Mouse (Mus musculus) cerebellum, postnatal 25 days (tissue): ENCODE measurements around the gene Sdr39u1.

Experiments
- DNase-seq, 2 experiments: peaks; one replicate each; pipeline ENCODE4 v3.0.0; 2021; ENCODE audit warnings: mixed read lengths in 2 of 2

The Sdr39u1 gene

DNA sequence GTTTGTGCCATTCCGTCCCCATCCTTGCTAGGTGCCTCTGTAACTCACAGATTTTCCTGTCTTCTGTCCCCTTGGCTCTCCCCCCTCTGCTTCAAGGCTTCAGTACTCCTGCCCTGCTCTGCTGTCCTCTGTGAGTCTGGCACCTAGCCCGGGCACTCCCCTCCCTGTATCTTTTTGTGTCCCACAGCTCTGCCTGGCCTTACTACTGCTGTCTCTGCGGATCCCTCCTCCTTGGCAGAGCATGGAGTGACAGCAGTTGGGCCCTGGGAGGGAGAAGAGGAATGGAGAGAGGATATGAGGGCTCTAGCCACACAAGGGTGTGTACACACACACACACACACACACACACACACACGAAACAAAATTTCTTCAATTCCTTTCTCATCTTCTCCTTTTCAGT is 15.9 kb downstream of the Sdr39u1 start, which contains the start of gene Cbln3:
Gene Cbln3, minus strand, starts transcription at position 227 of the 400 bp plus-strand sequence.
- DNase-seq, result peak; percentile 98 to 99

DNA sequence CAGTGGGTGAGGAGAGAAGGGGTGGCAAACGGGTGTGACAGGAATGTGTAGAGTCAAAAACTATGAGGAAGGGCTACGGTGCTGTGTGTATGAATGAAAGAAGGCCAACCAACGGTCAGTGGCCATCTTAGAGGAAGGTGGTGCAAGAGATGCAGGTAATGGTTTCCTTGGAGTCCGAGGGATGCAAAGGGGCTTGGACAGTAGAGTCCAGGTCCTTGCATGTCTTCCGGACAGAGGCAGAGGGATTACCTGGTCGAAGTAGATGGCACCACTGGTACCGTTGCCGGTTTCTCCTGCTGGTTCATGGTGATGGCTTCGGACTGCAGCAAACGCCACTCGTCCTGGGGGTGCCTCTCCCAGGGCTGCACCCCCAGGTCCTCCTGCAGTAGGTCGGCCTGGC is 16.4 kb downstream of the Sdr39u1 start:
- no peak for DNase-seq

DNA sequence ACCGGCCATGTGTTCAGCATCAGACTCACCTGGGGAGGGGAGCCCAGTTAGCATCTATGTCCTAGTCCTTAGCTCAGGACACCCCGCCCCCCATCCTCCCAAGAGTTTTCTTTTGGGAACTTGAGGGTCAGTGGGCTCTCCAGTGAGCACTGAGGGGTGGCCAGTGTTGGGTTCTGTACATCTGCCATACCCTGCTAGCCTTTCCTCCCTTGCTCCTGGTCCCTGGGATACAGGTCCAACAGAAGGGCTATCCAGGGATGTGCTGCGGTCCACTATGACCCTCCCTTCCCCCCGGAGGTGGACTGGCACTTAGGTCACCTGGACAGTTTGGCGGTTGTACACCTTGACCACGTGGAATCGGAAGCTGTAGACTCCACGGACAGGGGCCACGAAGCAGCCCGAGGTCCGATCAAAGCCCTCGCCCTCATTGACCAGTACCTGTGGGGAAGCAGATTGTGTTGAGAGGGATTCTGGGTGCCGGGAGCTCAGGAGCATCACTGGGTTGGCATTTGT is 16.9 kb downstream of the Sdr39u1 start:
- peak; percentile 67 to 69 for DNase-seq

DNA sequence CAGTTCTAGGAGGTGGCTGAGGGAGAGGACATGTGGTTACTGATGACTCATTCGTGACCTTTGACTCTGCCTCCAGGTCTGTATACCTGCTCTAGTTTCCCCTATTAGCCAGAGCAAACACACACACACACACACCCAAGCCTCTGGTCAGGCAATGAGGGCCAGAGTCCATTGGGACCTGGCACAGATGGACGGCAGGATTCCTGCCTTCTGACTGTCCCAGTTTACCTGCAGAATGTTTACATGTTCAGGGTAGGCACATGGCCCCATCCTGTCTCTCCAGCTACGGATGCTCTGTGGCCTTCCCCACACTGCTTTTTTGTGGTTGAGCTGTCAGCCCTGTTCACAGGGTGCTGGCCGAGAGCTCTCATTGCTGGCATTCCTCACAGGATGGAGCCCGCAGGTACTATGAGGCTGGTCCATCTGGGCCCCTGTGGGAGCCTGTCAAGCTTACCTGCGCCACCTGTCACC is 17.9 kb downstream of the Sdr39u1 start:
- peak; percentile 95 for DNase-seq

DNA sequence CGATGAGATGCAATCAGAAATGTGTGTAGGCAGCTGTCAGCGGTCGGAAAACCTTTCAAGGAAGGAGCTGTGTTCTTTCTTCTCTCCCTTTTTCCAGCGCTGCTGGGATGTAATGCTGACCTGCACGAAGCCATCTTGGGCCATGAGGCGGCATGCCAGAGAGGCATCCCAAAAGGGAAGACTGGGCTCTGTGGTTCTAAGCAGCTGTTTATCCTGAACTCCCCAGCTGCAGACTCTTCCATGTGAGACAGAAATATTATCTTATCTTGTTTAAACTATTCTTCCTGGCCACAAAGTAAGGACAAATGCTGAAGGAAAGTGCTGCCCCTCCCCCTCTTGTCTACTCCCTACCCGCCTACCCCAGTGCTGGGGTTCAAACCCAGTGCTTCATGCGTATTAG is 19.1 kb downstream of the Sdr39u1 start:
- DNase-seq, result peak; percentile 26 to 50

DNA sequence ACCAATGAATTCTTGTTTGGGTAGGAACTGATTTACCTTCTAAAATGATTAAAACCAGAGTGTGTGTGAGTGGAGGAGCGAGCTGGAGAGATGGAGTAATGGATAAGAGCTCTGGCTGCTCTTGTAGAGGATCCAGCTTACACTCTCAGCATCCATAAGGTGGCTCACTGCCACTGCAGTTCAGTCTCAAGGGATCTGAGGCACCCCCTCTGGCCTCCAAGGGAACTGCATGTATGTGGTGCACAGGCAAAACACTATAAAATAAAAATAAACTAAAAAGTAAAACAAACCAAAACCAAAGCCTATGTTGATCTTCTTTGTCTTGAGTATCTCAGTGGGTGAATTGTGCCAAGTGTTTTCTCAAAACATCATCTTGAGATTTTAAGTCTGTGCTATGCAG is 20.5 kb downstream of the Sdr39u1 start:
- peak; percentile 71 to 85 for DNase-seq

DNA sequence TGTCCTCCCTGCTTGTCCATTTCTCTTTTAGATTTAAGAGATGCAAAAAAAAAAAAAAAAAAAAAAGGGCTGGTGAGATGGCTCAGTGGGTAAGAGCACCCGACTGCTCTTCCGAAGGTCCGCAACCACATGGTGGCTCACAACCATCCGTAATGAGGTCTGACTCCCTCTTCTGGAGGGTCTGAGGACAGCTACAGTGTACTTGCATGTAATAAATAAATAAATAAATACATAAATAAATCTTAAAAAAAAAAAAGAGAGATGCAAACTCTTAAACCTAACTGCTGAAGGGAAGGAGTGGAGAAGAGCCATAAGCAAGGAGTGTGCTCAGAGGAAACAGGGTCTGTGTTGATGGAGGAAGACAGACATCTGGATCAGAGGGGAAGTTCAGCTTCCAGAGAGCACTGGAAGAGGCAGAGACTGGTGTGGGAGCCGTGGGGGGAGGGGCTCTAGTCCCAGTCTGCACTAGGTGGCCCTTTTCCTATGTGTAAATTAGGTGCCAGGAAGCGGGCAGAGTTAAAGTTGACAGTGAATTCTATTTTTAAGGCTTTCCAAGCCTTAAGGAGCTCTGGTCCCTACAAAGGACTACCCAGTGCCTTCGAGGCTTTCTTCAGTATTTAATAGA is 21.7 kb downstream of the Sdr39u1 start:
- DNase-seq, result peak in 1 of 2 experiments; percentile 64

DNA sequence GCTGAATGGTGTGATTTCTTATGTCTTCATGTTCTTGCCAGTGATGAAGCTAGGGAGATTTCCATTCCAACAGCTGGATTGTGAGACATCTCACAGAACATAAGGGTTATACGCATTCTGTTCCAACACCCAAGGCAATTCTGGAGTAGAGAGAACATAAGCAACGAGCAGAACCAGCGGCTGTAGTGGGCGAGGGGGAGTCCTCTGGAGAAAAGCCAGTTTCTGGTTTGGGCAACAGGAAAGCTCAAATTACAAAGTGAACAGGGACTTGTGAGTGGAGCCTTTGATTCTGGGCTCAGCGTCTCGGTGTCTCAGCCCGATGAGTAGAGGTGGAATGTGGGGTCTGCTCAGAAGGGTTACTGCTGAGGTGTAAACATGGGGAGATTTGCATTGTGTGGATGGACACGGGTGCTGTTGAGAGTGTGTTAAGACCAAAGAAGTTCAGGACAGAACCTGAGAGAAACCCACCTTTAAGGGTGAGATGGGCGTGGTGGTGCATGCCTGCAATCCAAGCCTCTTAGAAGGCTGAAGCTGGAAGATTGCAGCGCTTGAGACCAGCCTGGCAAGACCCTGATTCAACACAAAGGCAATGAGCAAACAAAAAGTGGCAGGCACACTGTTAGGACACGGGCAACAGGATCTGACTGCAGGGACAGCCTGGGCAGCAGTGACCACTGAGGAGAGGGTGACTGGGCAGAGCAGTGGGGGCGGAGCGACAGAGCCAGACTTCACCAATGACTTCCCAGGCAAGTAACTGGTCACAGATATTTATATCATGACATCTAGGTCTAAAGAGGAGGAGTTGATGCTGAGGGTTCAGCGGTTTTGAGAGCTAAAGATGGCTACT is 22.4 kb downstream of the Sdr39u1 start:
- peak; percentile 67 to 75 for DNase-seq

DNA sequence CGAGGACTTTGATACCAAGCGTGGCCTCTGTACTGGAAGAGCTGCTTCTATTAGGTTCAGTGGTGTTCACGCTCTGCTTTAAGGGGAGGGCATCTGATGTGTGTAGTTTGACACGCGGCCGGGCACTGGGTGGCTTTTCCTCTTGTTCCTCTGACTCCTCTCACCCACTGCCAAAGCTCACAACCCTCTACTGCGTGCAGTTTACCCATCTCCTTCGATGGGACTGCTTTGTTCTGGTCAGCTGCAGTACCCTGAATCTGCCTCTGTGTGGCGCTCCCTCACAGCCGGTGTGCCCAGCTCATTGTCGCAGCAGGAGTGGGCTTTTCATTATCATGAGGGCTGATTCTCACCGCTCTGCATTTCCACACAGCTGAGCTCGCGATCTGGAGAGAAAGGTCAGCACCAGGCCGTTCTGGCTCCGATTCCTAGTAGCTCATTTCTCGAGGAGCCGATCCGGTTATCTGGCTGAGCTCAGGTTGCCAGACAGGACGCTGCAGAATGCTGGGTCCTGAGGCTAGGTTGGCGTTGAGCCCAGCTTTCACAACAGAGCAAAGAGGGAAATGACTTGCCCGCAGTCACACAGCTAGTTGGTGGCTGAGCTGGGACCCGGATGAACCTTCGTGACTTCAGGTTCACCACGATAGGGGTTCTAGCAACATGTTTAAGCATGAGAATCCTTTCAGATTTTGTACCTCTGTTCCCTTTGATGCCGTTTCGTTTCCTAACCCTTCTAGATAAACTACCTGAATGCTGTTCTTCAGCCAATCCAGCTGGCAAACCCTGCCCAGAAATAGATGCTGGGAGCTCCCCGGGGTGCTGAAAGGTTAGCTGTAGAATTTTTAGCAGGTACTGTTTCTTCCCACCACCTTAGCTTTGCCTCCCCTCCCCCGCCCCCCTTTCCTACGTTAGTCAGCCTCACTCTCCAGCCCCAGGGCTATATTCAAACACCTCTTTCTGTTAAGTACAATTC is 26.1 kb downstream of the Sdr39u1 start:
- peak; percentile 95 to 96 for DNase-seq

DNA sequence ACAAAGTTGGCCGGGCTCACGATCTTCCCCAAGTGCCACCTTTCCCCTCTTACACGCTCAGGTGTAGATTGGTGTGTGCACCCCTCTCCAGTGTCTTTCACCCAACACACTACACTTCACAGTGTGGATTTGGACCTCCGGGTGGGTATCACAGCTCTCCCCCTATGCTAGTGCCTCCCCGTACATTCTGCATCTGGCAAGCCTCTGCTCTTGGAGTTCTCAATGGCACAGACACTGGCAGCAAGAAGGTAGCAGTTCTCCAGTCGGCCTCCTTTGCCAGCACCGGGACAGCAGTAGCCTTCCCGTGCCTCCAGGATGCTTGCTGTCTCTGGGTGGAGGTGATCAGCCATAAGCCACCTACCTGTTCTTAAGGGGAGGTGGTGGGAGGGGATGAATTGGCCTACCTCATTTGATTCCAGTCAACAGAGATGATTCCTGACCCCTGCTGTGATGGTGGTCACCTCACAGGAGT is 26.8 kb downstream of the Sdr39u1 start:
- DNase-seq, result no peak

DNA sequence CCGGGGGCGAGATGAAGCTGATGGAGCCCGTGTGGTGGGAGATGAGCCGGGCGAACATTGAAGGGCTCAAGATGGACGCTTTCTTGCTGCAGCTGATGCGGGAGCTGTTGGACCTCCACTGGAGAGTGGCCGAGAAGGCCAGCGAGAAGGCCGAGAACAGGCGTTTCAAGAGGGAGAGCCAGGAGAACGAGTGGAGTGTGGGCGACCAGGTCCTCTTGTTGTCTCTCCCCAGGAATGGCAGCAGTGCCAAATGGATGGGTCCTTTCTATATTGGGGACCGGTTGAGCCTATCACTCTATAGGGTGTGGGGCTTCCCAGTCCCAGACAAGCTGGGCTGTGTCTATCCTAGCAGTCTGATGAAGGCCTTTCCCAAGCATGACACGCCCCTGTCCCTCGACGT is 27.5 kb downstream of the Sdr39u1 start:
- no peak for DNase-seq

DNA sequence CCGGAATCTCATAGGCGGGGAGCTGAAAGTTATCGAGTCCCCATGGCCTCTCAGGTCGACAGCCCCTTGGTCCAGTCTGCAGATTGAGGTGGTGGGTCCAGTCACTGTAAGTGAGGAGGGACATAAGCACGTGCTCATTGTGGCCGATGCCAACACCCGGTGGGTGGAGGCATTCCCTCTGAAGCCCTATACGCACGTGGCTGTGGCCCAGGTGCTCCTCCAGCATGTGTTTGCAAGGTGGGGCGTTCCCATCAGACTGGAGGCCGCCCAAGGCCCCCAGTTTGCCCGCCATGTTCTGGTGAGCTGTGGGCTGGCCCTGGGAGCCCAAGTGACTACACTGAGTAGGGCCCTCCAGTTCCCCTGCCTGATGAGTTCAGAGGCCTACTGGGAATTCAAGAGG is 28.1 kb downstream of the Sdr39u1 start:
- DNase-seq, result peak in 1 of 2 experiments; percentile 12

DNA sequence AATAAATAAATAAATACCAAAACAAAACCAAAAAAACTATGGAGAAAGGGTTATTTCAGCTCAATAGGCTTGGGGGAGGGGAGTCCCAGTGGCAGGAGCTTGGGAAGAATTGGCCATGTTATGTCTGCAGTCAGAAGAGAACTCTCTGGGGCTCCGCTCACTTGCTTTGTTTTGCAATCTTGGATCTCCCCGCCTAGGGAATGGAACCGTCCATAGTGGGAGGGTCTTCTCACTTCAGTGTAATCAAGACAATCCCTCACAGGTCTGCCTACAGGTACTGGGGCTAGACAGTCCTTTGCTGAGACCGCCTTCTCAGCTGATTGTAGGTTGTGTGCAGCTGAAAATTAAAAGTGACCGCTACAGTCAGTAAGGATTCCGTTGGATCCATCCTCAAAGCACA is 30.6 kb downstream of the Sdr39u1 start:
- no peak for DNase-seq

DNA sequence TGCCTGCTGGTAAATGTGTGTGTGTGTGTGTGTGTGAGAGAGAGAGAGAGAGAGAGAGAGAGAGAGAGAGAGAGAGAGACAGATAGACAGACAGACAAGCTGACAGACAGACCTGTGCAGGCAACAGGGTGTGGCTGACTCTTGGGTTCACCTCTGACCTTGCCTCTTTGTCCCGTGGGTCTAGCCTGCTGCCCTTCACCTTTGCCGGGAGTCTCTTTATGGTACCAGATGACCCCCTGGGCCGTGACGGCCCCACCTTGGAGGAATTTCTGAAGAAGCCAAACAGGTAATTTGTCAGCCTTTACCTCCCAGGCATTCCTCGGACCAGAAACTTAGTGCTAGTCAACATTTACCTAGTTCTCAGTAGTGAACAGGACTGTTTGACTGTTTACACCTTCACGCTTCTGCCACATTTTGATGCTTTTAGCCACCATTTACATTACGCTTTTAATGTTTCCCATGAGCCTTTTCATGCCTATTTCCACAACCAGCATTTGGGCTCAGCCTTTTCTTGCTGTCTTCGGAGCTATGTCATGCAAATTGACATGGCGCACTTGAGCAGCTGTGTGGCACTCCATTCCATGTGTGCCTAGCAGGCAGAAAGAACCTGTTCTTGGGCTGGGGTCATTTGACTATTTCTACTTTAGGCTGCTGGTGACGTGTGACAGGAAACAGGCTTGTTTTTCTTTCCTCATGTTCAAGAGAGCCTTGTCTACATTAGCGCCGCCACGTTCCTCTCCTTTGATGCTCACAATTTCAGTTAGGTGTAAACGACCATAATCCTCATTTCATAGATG is 31.7 kb downstream of the Sdr39u1 start:
- DNase-seq, result no peak

DNA sequence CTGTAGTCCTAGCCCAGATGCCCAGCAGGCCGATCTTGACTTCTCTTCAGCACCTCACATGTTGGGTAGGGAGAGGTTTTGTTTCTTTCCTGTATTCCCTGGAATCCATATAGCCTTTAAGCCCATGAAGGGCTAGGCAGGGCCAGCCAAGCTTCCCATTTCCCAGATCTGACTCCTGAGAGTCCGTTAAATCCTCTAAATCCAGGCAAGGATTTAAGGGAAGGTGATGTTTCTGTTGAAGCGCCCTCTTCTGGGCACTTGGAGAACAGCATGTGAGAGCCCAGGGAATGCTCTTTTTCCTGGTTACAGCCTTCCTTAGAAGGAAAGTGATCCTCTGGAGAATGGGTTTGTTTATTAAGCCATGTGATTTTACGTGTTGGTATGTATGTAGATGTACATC is 33.1 kb downstream of the Sdr39u1 start:
- DNase-seq, result peak; percentile 78 to 84

DNA sequence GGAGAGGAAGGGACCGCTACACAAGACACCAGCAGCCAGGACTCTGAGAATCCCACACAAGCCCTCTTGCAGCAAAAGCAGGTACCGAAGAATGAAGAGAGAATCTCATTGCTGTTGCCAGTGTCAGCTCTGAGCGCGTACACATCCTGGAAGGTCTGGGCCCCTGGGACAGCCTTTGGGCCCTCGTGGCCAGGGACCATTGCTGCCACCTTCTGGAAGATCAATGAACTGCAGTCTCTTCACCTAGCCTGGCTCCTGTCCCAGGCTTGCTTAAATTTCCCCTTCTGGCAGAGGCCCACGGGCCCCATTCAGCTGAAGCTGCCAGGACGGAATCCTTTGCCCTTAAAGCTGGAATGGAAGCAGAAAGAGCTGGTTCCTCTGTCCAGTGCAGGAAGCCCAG is 36.3 kb downstream of the Sdr39u1 start:
- peak; percentile 79 to 85 for DNase-seq

DNA sequence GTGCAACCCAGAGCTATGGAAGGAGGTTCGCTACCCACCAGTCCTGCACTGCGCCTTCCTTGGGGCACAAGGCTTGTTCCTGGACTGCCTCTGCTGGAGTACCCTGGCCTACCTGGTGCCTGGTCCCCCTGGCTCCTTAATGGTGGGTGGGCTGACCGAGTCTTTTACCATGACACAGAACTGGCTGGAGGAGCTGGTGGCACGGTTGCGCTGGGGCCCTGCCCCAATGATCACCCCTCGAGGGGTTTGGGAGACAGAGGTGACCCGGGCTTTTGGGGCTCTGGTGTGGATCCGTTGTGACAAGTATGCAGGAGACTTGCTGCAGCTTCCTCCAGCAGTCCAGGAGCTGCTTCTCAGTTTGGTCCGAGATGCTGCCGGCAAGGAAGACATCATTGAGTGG is 37.1 kb downstream of the Sdr39u1 start:
- no peak for DNase-seq

DNA sequence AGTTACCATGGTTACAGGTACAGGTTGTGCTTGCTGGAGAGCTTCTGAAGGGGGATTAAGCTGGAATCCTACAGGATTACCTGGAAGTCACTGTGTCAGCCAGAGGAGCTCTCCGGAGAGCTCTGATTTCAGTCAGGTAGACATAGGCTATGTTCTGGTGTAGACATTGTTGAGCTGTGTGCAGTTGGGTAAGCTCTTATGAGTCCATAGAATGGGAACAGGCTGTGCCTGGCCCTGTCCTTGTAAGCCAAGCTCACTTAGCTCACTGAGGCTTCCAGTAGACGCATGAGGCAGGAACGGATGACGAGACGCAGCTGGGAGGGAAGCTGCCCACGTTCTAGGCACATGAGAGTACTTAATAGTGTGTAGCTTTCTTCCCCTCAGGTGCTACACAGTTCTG is 37.9 kb downstream of the Sdr39u1 start:
- DNase-seq, result no peak

DNA sequence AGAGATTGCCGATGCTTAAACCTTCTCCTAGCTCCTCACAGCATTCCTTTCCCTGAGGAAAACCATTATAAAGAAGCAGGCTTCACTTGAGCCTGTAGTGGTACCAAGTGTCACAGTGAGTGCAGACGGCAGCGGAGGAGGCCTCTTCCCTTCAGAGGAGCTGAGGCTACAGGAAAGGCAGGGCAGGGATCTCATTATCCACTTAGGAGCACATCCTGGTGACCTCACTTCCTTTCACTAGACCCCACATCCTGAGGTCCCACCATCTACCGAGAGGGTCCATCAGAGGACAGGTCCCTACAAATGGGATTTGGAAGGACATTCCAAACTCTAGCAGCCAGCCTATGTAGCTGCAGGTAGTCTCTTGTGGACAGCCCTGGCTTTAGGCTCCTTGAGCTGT is 42.5 kb downstream of the Sdr39u1 start:
- DNase-seq, result no peak

DNA sequence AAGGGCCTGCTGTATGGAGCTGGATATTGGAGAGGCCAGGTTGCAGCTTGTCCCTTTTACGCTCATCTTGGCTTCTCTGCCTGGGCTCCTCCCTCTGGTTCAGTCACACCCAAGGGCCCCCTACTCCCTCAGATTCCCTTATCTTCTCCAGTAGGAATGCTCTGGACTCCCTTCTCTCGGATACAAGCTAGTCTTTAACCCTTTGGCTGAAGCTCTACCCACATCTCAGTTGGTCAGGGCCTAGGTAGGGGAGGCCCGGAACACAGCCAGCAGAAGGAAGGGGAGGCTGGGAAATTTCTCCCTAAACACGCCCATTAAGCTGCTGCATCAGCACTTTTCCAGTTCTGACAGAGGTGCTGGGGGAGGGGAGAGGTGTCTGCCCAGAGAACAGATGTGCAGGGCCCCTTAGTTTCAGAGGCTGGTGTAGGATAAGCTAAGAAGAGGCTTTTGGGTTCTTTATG is 45.0 kb downstream of the Sdr39u1 start:
- no peak for DNase-seq

DNA sequence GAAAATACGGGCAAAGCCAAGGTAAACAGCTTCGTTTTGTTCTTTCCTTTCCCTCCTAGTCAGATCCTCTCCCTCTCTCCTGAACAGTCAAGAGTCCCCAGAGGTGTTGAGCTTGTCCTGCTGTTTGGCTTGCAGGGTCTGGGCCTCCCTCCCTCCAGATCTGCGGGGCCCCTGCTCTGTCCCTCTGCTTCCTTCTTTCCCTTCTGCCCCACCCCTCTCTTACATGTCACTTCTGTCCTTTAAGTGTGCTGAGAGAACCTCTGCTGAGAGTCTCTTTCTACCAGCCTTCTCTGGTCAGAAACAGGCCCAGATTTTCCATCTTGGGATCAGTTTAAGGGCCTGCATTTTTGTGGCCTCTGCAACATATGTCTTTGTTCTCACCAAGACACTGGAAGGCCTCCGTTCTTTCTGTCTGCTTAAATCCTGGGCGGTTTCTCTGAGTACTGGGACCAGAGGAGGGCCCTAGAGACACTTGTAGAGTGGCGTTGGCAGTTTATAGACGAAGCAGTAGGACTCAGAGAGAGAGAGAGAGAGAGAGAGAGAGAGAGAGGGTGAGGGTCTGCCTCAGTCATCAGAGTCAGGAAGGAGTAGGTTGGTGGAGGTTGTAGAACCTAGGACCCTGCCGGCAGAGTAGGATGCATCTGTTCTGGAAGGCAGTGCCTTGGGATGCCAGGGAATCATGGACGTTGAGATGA is 45.5 kb downstream of the Sdr39u1 start:
- no peak for DNase-seq
